19 mouse cellular contexts compared by ENCODE assay signal in genomic region chr15:80632280-80632893, GRCm38 (mm10). TPM values are rescaled to one million over a fixed set of nuclear protein-coding genes. Genes with fewer than 3 reads are reported as not detected.
DNase-seq lines count a peak whose midpoint lies in the region; TF ChIP-seq lines count a peak whose summit lies in the region.
"Had no signal": no experiment of that assay in that cellular context is flagged by ENCODE, and none has a peak within 500 bp of the region (broad histone marks: within the 10 kb centered on the region; RNA-seq: fewer than 3 reads in every experiment).

No protein-coding gene starts in this region.

- H3K4me1 ChIP-seq in thymus, adult 2 months (replicated peaks; ENCODE audit: control insufficient read depth, insufficient read depth, low read length): peaks cover 37% of the 10 kb centered on the region
- H3K4me1 ChIP-seq in lung, adult 2 months (ENCODE audit: control insufficient read depth, insufficient read depth, low read length): peaks cover 2% of the 10 kb centered on the region; the same call in 1 of the 2 replicates

- peak overlapping the region; percentile 35; the same call in 1 of the 2 replicates for H3K27ac ChIP-seq in thymus, adult 2 months (ENCODE audit: control insufficient read depth, insufficient read depth, low read length)
- H3K27ac ChIP-seq: embryonic facial prominence, embryonic 15.5 days; forebrain, embryonic 13.5 days; heart, embryonic 15.5 days; intestine, embryonic 15.5 days; stomach, embryonic 15.5 days had no signal

- TF ChIP-seq POLR2A in thymus, adult 2 months (IDR thresholded peaks at IDR 0.05; ENCODE audit: control insufficient read depth, extremely low read depth, insufficient read depth, low read length, poor library complexity): no peak
- TF ChIP-seq POLR2A in lung, adult 2 months (IDR thresholded peaks at IDR 0.05; ENCODE audit: borderline replicate concordance, extremely low read depth, low read depth, low read length): no peak

- intact Hi-C loops in left cerebral cortex, postnatal 36 days (cut with DNase I): loop anchor here (5.0 kb wide), 2 partner anchors 130 to 345 kb away; partner anchors contain the start of gene Cacna1i

- H3K4me3 ChIP-seq in thymus, adult 2 months (ENCODE audit: control insufficient read depth, insufficient read depth, low read length): no peak overlapping the region
- no peak overlapping the region for H3K4me3 ChIP-seq in lung, adult 2 months (replicated peaks; ENCODE audit: extremely low read depth, low read depth, low read length)
- H3K4me3 ChIP-seq: embryonic facial prominence, embryonic 15.5 days; forebrain, embryonic 13.5 days; heart, embryonic 15.5 days; intestine, embryonic 15.5 days; stomach, embryonic 15.5 days had no signal

- WGBS in thymus, adult 2 months: 93% methylated on average over 13 of the region's 13 CpGs
- 90% methylated on average over 13 of the region's 13 CpGs for WGBS in lung, adult 2 months

- peaks cover 54% of the 10 kb centered on the region for H3K36me3 ChIP-seq in thymus, adult 2 months (ENCODE audit: control insufficient read depth, insufficient read depth, low read length)
- H3K36me3 ChIP-seq: embryonic facial prominence, embryonic 15.5 days; heart, embryonic 15.5 days; intestine, embryonic 15.5 days; stomach, embryonic 15.5 days had no signal

- no peaks in the 10 kb centered on the region for H3K27me3 ChIP-seq in thymus, adult 2 months (ENCODE audit: control insufficient read depth, insufficient read depth, low read length)
- H3K27me3 ChIP-seq: embryonic facial prominence, embryonic 15.5 days; forebrain, embryonic 13.5 days; intestine, embryonic 15.5 days; stomach, embryonic 15.5 days had no signal

- DNase-seq in thymus, adult 2 months: no peak
- no peak for DNase-seq in thymus, adult 18-20 months
- peak; percentile 76 for DNase-seq in induced T-regulatory cell, adult 2 months (ENCODE audit: low read depth)
- DNase-seq in left cerebral cortex, postnatal 36 days (ENCODE audit: low spot score in 2 of 2): peak; percentile 50 to 76
- DNase-seq in lung, adult 2 months: no peak
- DNase-seq in cerebellum, postnatal 4 days (ENCODE audit: low spot score in 2 of 2): no peak
- DNase-seq in testis, postnatal 14 days (ENCODE audit: low spot score): no peak
- DNase-seq: cerebellum, adult 11-12 months; heart, adult 18-20 months; kidney, postnatal 10 days; liver; lung, adult 18-20 months; lung, postnatal 4 days; midbrain, embryonic 14.5 days had no signal

- TF ChIP-seq CTCF in thymus, adult 2 months (IDR thresholded peaks at IDR 0.05; ENCODE audit: borderline replicate concordance, control insufficient read depth, extremely low read depth, insufficient read depth, low read length, poor library complexity): no peak
- TF ChIP-seq CTCF in lung, adult 2 months (IDR thresholded peaks at IDR 0.05; ENCODE audit: insufficient read depth, low read length): no peak

RNA-seq across cellular contexts. Expression of gene Fam83f, which starts 39.3 kb away (rescaled TPM):
- 3.5 and 5.4 TPM in 2 replicates for polyA plus RNA-seq in thymus, adult 2 months (2012; rRNA removed)
- total RNA-seq in left cerebral cortex, postnatal 36 days (2021): under 1 TPM; 0.39 TPM
- polyA plus RNA-seq in lung, adult 2 months (2012; rRNA removed): 1.2 and 2.2 TPM in 2 replicates
- polyA plus RNA-seq: forebrain, embryonic 13.5 days had no signal

RNA-seq across cellular contexts. Expression of gene Grap2, which starts 60.0 kb away (rescaled TPM):
- 139 and 162 TPM in 2 replicates for polyA plus RNA-seq in thymus, adult 2 months (2012; rRNA removed)
- total RNA-seq in left cerebral cortex, postnatal 36 days (2021): under 1 TPM; 0.35 to 0.50 TPM
- polyA plus RNA-seq in lung, adult 2 months (2012; rRNA removed): 5.3 and 7.3 TPM in 2 replicates

Comparison
In these comparisons a context has a peak if more than half of its experiments do, and no peak if none do; other contexts are left out.
1. DNase-seq: peak in induced T-regulatory cell, adult 2 months (single experiment) and left cerebral cortex, postnatal 36 days (2 of 2); none in thymus, adult 2 months (single experiment), thymus, adult 18-20 months (0 of 2), lung, adult 2 months (single experiment), cerebellum, postnatal 4 days (0 of 2) and testis, postnatal 14 days (single experiment).
2. RNA of gene Grap2, which starts 60.0 kb away (polyA plus RNA-seq): 139 to 162 TPM in thymus, adult 2 months; 5.3 to 7.3 TPM in lung, adult 2 months; every median in the first group is over 10 times any median in the second.